Mouse (Mus musculus) stomach, postnatal 0 days (tissue): ENCODE results near the gene Sgms1.

Experiments
- CTCF ChIP-seq: IDR thresholded peaks from 2 replicates; pipeline ENCODE4 v1.5.1; 2016; ENCODE audit warnings: antibody characterized with exemption, low read depth, mild to moderate bottlenecking, moderate library complexity
- EP300 ChIP-seq: optimal IDR thresholded peaks from 2 replicates; pipeline ENCODE3; 2016; ENCODE audit warnings: antibody characterized with exemption

- no peak for TF ChIP-seq EP300
- TF ChIP-seq CTCF: no peak
Measured at GRCm38 (mm10) chr19:32273714-32274113, 115.8 kb downstream of the Sgms1 start.
